Mouse (Mus musculus) ES-CJ7 (cell line): ENCODE measurements at regions not wholly inside any gene's neighbourhood (a gene's known extent, or its start where the extent isn't known, plus 50 kb on each side); places are given as distances from the start of the nearest gene placed in this dataset.

Source experiments
- DNase-seq: peaks from one replicate; pipeline ENCODE4 v3.0.0; 2011; ENCODE audit warnings: low read depth, low spot score

GRCm38 (mm10) chr6:47354515-47354914 lies 98.7 kb upstream of the Cul1 start:
- DNase-seq, result no peak

- no peak for DNase-seq
Observed at GRCm38 (mm10) chr6:47355500-47355899, 97.7 kb upstream of the Cul1 start.

DNA sequence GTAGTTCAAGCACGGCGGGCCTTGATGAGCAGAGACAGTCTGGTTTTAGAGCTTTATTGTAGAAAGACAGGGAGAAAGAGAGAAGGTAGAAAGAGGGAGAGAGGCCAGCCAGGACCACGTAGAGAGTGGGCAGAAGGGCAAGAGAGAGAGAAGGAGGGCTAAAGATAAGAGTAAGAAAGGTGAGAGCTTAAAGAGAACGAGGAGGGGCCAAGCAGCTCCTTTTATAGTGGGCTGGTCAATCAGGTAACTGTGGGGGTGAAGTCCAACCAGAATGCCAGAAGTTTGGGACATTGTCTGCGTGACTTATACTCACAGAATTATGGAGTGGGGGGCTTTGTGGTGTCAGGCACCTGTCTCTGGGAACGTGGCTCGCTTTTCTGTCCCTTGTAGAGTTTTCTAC lies 96.7 kb upstream of the Cul1 start:
- no peak for DNase-seq

DNA sequence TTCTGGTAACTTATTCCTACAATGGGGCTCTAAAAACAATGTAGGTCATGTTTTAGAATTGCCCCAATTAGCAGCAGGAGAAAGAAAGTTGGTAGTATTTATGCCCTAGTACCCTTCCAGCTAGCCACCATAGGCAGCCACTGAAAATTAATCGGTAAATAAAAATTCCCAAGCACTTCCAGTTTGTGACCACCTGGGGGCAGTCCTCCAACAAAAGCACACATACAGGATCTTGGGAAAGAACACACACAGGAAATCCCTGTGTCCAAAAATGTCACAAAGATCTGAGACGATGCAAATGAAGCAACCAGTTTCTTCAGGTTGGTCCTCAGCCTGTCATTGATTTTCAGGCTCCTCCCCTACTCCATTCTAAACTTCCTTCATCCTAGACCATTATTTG lies 94.5 kb upstream of the Cul1 start:
- peak; percentile 65 for DNase-seq

GRCm38 (mm10) chr6:47364002-47364401 lies 89.2 kb upstream of the Cul1 start:
- DNase-seq, result no peak

DNA sequence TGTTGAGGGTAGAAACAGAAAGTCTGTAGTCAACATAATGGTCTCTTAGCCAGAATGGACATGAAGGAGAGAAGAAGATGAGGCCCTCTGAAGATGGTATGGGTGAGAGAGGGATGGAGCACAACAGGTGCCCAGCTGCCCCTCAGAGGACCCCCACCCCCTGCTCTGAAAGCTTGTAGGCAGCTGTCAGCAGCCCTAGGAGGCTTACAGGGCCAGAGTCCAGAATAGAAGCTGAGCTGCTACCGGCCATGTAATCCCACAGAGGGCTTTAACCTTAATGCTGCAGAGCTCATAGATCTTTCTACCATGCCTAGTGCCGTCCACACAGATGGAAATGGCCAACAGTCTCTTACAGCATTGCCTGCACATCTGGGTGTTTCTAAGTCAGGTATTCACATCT lies 88.6 kb upstream of the Cul1 start:
- DNase-seq, result no peak

GRCm38 (mm10) chr6:47365651-47366645 lies 87.2 kb upstream of the Cul1 start:
- DNase-seq, result no peak

DNA sequence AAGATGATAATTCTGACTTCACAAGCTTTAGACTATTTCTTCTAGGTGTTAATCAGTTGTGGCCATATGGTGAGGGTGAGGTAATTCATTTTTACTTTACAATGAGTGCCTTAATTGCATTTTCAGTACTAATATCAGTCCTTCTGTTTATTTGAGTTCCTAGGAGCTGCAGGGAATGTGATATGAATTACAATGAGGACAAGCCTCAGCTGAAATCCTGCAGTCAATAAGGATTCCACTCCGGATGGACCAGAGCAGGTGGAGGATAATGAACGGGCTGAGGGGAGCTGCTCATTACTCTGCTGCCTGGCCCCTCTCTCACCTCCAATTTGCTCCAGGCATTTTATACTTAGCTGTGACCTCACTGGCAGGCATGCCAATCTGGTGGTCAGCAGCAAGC lies 85.7 kb upstream of the Cul1 start:
- DNase-seq, result no peak

- no peak for DNase-seq
Observed at GRCm38 (mm10) chr6:47375705-47376104, 77.5 kb upstream of the Cul1 start.

- no peak for DNase-seq
Observed at GRCm38 (mm10) chr6:47381451-47381850, 71.7 kb upstream of the Cul1 start.

DNA sequence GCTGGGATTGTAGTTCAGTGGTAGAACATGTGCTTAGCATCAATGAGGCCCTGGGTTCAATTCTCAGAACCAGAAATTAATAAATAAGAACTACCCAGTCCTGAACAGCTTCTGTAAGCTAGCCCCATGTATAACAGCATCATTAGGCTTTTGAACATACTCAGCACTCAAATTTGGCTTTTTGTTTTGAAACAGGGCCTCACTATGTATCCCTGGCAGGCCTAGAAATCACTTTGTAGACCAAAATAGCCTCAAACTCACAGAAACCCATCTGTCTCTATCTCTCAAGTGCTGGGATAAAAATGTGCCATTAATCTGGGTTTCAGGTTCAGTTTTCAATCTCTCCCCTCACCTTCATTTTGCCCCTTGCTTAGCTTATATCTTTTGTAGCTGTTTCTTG lies 66.6 kb upstream of the Cul1 start:
- no peak for DNase-seq

- no peak for DNase-seq
Observed at GRCm38 (mm10) chr6:47389908-47390307, 63.3 kb upstream of the Cul1 start.

- no peak for DNase-seq
Observed at GRCm38 (mm10) chr6:47390436-47391002, 62.7 kb upstream of the Cul1 start.

GRCm38 (mm10) chr6:47391014-47391802 lies 62.0 kb upstream of the Cul1 start:
- no peak for DNase-seq

GRCm38 (mm10) chr6:47395465-47396337 lies 57.5 kb upstream of the Cul1 start:
- peak; percentile 61 for DNase-seq
